Mouse (Mus musculus) megakaryocyte progenitor cell, adult 5-6 weeks (primary cell): ENCODE data around the gene Crygn. TPM values are rescaled to one million over a fixed set of nuclear protein-coding genes. Genes with fewer than 3 reads are reported as not detected.
"Not testable (repeated sequence)": the region's sequence is repeated elsewhere in the genome, so short reads cannot be mapped to it uniquely, and the experiment has no call there.

ENCODE experiments used
- ATAC-seq: replicated peaks from 2 replicates; pipeline ENCODE4 v1.8.0; 2016; ENCODE audit warnings: mild to moderate bottlenecking, moderate TSS enrichment, inconsistent platforms; ENCODE audit not compliant: poor library complexity
- total RNA-seq, 2 experiments: library from RNA; stranded (forward) in 1 of 2; stranded (reverse) in 1 of 2; fragments of 157-497, 149-512 nt in 1 of 2; fragments of 200-1000 nt in 1 of 2; gene quantifications; 2 replicates each; pipeline versions ENCODE4 v1.2.3 to v1.2.4; 2015 to 2017

The Crygn gene
- total RNA-seq (2015) (not detected in 2 replicates), total RNA-seq (2017) (not detected in 2 replicates)

DNA sequence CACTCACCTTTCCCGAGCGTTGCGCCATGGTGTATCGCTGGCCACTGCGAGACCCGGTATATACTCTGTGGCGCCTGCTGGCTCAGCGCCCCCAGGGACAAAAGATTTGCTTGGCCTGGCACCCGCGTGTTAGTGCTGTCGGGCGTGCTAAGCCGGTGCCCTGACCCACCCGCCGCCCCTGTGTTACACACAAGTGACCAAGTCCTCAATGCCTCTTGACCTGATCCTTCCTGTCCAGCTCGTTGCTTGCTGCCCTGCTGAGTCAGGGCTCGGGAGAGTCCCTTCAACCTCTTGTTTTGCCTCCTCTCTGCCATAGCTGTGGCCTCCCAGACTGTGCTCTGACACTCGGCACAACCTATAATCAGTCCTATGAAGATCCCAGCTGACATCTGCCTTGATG, at the start of gene Crygn:
Crygn (minus strand) TSS at position 193 of the 400 bp plus-strand sequence.
- no peak for ATAC-seq

DNA sequence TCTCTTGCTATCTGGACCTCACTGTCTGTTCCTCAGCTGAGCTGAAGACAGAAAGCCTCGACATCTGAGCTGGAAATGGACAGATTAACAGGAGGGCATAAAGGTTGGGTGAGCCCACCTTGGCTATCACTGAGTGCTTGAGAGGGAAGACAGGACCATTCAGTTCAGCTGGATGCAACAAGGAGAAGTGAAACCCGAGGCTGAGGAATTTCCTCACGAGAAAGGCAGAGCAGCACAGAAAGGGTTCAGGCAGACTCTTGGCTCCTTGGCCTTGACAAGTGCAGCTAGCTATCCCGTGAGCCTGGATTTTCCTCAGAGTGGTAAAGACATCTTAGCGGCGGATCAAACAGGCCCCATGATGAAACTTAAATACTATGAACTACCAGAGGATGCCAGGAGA, 47.4 kb upstream of the Crygn start:
- 0 out of 2 replicates have a peak, but pooled peaks have one; percentile 19 for ATAC-seq

DNA sequence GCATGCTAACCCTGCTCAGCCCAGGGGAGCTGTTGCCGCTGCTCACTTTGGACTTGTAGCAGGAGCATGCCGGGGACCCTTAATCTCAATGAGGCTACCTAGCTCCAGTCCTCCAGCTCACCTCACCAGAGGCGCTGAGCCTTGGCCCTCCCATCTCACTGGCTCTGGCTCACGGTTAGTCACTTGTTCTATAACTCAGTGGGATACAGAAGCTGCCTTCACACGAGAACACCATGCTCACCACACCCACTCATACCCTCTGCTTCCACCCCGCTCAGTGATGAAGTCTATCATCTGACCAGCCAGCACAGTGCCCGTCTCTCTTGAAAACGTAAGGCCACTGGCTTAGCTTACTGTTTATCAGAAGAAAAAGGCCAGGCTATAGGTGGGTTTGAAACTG, 46.9 kb upstream of the Crygn start:
- no peak for ATAC-seq

DNA sequence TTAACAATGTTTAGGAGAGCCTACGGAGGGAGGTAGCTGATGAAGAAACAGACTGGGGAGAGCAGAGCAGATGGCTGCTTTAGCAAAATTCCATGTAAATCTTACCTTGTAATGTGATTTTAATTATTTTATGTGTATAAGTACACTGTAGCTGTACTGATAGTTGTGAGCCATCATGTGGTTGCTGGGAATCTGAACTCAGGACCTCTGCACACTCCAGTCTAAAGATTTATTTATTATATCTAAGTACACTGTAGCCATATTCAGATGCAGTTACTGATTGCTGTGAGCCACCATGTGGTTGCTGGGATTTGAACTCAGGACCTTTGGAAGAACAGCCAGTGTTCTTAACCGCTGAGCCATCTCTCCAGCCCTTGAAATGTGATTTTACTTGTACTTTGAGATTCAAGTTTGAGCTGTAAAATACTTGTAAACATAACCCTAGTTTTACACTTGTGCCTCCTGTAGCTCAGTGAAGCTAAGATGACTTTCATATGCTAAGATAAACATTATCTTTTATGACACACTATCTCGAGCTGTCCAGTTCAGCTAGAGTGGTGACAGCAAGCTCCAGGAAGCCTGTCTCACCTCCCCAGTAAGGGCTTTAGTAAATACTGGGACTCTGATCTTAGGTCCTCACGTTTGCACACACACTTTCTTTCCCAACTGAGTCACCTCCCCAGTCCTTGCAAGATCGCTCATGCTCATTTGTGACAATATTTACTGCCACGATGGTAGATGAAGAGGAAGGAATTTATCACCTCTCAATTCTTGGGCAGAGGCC, 44.2 kb upstream of the Crygn start:
- no peak for ATAC-seq

GRCm38 (mm10) chr5:24800416-24800815, 42.6 kb upstream of the Crygn start:
- peak; percentile 80 for ATAC-seq

- no peak for ATAC-seq
These were observed 40.8 kb upstream of the Crygn start for GRCm38 (mm10) chr5:24798639-24799038.

DNA sequence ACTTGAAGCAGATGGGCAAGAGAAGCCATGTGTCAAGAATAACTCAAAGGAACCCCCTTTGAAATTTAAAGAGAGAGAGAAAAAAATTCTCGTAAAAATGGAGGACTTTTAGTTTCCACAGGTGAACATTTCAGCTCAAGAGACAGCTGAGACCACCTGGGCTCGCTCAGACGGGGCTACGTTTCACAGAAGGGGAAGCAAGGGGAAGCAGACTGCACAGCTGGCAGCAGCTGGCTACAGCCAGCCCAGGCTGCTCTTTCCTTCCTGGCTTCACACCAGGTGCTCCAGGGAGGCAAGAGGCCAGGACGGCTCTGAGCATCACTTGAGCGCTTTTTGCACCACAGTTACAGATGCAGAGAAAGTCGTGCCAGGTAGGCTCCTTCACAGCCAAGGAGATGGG, 40.0 kb upstream of the Crygn start:
- ATAC-seq: no peak

- no peak for ATAC-seq
These were observed 35.2 kb upstream of the Crygn start for GRCm38 (mm10) chr5:24792961-24793360.

- no peak for ATAC-seq
These were observed 25.1 kb upstream of the Crygn start for GRCm38 (mm10) chr5:24782957-24783356.

- ATAC-seq: no peak
These were observed 23.2 kb upstream of the Crygn start for GRCm38 (mm10) chr5:24781048-24781447.

DNA sequence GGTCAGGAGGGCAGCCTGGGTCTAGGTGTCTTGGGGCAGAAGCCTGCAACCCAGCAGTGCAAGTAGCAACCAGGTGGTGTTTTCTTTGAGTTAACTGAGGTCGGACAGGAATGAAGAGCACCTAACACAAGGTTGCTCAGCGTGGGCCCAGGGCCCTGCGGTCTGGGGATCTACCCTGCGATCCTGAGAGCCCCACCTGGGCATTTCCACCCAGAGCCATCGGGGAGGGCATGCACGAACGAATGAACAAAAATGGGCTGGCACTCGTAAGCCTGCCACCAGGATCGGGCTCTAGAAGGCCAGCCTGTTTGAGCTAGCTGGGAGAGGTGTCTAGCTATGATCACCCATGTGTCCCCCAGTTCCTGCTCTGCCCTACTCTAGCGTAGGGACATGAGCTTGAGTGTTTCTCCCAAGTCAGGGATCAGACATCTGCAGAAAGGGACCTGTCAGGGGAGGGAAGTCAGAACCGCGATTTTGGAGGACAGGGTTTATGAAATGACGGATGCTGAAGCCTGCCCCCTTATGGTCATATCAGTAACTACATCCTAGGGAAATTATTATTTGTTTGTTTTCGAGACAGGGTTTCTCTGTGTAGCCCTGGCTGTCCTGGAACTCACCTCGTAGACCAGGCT, 22.2 kb upstream of the Crygn start:
- peak; percentile 85 for ATAC-seq

GRCm38 (mm10) chr5:24779321-24779720, 21.5 kb upstream of the Crygn start:
- no peak for ATAC-seq

- no peak for ATAC-seq
These were observed 21.0 kb upstream of the Crygn start for GRCm38 (mm10) chr5:24778843-24779140.

DNA sequence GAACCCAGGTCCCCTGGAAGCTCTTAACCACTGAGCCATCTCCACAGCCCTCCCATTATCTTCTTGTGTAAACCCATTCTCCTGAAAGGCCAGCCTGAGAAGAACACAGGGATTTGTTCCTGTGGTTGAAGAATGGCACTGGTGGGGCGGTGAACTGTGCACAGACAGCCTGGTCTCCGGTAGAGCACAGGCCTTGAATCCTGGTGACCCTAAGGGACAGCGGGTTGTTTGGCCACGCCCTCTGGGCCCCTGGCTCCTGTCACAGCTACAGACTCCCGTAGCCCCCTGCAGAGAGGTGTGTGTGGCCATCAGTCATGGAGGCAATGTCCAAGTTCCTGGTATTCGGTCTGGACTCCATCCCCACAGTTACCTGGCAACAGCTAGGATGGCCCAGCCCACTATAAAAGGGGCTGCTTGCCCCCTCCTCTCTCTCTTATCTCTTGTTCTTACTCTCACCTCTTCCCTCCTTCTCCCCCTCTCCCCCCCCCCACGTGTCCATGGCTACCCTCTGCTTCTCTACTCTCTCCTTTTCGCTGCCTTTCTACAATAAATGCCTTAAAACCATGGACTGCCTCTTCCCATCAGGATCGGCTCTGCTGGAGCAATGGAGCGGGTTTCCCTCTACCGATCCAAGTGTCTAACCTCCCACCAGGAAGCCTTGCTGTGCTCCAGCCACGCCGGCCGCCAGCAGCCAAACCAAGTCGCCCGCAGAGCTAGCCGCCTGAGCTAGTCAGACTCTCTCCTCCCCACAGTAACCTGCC, 20.5 kb upstream of the Crygn start:
- ATAC-seq: no peak

DNA sequence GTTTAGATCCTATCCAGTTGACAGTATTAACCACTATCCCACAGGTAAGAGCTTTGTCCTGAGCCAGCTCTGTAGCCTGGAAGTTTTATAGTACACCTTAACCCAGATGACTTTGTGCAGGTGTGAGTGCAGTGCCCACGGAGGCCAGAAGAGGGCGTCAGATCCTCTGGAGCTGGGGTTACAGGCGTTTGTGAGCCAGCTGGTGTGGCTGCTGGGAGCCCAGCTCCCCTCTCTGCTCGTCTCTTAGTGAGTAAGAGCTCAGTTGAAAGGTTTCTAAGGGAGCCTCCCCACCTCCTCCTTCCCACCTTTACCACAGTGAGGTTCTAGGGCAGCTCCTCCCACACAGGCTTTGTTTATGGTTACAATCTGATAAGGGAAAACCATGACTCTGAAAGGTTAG, 18.9 kb upstream of the Crygn start:
- ATAC-seq: peak; percentile 37; the same call in 1 of the 2 replicates

DNA sequence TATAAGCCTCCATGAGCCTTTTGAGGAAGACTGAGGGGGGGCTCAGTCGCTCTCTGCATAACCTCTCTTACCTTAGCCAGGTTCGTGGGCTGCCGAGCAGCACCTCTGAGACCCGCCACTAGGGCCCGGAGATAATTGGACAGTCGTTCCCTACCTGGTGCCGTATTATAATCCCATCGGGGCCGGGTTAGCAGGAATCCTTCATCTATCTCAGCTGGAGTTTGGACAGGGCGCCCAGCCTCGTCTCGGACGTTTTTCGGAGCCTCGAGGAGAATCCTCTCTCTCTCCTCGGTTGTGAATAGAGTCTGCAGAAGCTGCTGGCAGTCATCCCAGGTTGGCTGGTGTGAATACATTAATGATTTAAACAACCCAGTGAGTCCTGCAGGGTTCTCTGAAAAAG, 16.7 kb upstream of the Crygn start:
- not testable (repeated sequence) for ATAC-seq

GRCm38 (mm10) chr5:24756931-24757330, 877 bp downstream of the Crygn start:
- ATAC-seq: no peak

DNA sequence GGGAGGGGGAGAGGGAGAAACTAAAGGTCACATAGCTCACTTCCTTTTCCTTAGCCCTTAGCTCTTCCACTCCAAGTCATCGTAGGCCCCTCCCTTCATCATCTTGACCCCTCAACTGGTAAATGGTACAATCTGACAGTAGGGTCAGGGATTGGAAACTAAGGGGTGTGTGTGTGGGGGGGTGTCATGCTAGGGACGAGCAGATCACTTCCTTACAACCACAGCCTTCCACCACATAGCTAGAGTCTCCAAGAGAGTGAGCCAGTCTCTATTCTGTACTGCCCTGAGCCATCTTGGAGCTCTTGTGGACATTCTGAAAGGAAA, 5.7 kb downstream of the Crygn start:
- peak; percentile 29 for ATAC-seq

- ATAC-seq: peak; percentile 48
These were observed 6.3 kb downstream of the Crygn start for GRCm38 (mm10) chr5:24751305-24752174.

DNA sequence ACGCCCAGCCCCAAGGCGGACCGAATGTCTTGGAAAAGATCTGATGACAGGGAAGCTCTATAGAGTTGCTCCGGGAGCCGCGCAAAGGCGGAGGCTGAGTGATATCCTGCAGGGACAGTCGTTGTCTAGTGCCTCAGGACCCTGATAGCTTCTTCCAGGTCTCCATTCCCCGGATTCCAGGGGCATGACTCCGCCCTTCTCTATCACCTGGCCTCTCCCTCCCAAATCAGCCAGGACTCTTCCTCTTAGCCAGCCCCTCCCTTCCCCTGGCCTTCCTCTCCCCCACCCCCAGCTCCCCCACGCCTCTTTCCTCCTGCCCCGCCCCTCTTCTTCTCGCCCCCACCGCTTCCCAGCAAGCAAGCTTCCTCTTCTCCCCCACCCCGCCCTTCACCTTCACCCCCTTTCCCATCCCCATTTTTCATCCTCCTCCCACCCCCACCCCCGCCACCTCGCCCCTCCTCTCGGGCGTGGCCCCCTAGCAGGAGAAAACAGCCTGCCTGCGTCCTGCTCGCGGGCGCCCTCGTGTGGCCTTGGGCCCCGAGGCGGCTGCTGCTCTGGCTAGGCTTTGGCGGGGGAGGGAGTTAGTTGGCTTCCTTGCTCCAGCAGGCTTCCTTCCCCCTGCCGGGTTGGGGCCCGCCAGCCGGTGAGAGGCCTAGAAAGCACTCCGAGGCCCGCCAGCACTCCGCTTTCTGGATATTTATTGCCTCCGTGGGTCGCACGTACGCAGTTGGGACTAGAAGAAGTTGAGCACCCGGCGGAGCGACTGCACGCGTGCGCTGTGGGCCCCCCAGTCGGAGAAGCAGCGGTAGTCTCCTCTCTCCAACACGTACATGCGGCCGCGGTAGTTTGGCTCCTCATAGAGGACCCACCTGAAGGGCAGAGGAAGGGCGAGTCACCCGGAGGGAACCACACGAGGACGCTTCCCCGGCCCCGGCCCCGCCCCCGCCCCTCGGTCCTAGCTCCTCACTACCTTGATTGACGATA, 7.2 kb downstream of the Crygn start:
- peak; percentile 86 for ATAC-seq
